Mouse (Mus musculus) midbrain, embryonic 12.5 days (tissue): Measurements from ENCODE around the gene Mprip. TPM values are rescaled to one million over a fixed set of nuclear protein-coding genes. Genes with fewer than 3 reads are reported as not detected.
A peak's percentile ranks its signal among the peaks of the same experiment; 100 is the strongest.

Source experiments
- ATAC-seq: fragments of 200-750 bp; cut with Nextera tagmentation; 2 replicates; pipeline ENCODE4 v1.8.0; 2017; ENCODE audit warnings: low read depth, moderate TSS enrichment, moderate library complexity; ENCODE audit not compliant: low FRiP score
- H3K27ac ChIP-seq: fragments of 300-500 bp; sonication (generic); replicated peaks from 2 replicates; pipeline ENCODE4 v1.5.1; 2016; ENCODE audit warnings: mild to moderate bottlenecking
- H3K27me3 ChIP-seq: fragments of 300-500 bp; sonication (generic); 2 replicates; pipeline ENCODE4 v1.6.1; 2016; ENCODE audit warnings: mild to moderate bottlenecking
- H3K36me3 ChIP-seq: fragments of 300-500 bp; sonication (generic); 2 replicates; pipeline ENCODE4 v1.6.1; 2016
- H3K4me1 ChIP-seq: fragments of 300-500 bp; sonication (generic); 2 replicates; pipeline ENCODE4 v1.6.1; 2016
- H3K4me2 ChIP-seq: fragments of 300-500 bp; sonication (generic); replicated peaks from 2 replicates; pipeline ENCODE4 v1.6.1; 2016; ENCODE audit warnings: mild to moderate bottlenecking, moderate library complexity
- H3K4me3 ChIP-seq: fragments of 300-500 bp; sonication (generic); 2 replicates; pipeline ENCODE4 v1.5.1; 2016; ENCODE audit warnings: mild to moderate bottlenecking
- H3K9ac ChIP-seq: fragments of 300-500 bp; sonication (generic); replicated peaks from 2 replicates; pipeline ENCODE4 v1.6.1; 2016; ENCODE audit warnings: mild to moderate bottlenecking, moderate library complexity
- H3K9me3 ChIP-seq: fragments of 300-500 bp; sonication (generic); 2 replicates; pipeline ENCODE4 v1.6.1; 2016; ENCODE audit warnings: mild to moderate bottlenecking
- WGBS: fragments of 180-500 bp; shearing (Covaris S2); methylation state at CpG from one replicate; pipeline ENCODE4 v1.1.7; 2016; 5-methylcytosine and 5-hydroxymethylcytosine counted together
- polyA plus RNA-seq: library from polyadenylated mRNA; unstranded; fragments of >200 nt; fragmentation: Nextera tagmentation; extraction: Ambion mirVana; gene quantifications from 2 replicates; pipeline ENCODE4 v1.2.1, GENCODE M21; 2016

Gene Mprip
- polyA plus RNA-seq, 1 experiment from 2014 or later, result 73.0 TPM

DNA sequence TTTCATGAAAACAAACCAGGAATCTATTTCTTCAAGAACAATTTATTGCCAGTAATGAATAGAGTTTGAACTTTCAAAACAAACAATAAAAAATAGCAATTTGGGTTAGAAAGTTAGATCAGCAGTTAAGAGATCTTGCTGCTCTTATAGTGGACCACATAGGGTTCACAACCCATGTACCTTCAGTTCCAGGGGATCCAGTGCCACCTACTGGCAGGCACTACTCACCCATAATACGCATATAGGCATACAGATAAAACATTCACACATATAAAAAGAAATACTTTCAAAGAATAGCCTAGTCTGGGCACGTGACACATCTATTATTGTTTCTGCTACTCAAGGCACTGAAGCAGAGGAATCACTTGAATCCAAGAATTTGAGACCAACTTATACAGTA is 85.5 kb downstream of the Mprip start:
- no peak overlapping the region for H3K4me2 ChIP-seq
- no peak overlapping the region for H3K4me3 ChIP-seq
- H3K36me3 ChIP-seq, result peaks cover 65% of the 10 kb centered on the region
- 85% methylated on average over 2 of the region's 2 CpGs for WGBS
- H3K9ac ChIP-seq, result no peak overlapping the region
- no peak overlapping the region for H3K27ac ChIP-seq
- no peaks in the 10 kb centered on the region for H3K4me1 ChIP-seq
- ATAC-seq, result no peak
- H3K27me3 ChIP-seq, result no peaks in the 10 kb centered on the region
- no peaks in the 10 kb centered on the region for H3K9me3 ChIP-seq

DNA sequence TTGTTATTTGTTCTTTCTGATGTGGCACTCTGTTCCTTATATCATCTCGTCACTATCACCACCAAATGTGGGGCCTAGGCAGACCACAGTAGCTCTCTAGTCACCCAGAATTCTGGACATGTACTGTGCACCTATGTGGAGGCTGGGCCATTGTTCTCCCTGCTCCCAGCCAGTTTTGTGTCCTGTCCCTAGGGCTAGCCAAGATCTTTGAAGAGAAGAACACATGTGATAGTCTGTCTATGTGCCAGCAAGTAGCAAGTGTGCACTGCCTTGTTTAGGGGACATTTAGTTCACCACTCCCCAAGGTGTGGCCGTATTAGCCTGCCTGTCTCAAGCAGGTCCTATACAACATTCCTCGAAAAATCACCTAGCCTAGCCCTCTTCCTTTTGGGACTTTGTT is 87.9 kb downstream of the Mprip start:
- no peaks in the 10 kb centered on the region for H3K9me3 ChIP-seq
- ATAC-seq, result no peak
- H3K4me1 ChIP-seq, result no peaks in the 10 kb centered on the region
- 96% methylated on average over 3 of the region's 3 CpGs for WGBS
- no peak overlapping the region for H3K4me2 ChIP-seq
- no peaks in the 10 kb centered on the region for H3K27me3 ChIP-seq
- H3K27ac ChIP-seq, result no peak overlapping the region
- no peak overlapping the region for H3K4me3 ChIP-seq
- no peak overlapping the region for H3K9ac ChIP-seq
- peaks cover 65% of the 10 kb centered on the region for H3K36me3 ChIP-seq

DNA sequence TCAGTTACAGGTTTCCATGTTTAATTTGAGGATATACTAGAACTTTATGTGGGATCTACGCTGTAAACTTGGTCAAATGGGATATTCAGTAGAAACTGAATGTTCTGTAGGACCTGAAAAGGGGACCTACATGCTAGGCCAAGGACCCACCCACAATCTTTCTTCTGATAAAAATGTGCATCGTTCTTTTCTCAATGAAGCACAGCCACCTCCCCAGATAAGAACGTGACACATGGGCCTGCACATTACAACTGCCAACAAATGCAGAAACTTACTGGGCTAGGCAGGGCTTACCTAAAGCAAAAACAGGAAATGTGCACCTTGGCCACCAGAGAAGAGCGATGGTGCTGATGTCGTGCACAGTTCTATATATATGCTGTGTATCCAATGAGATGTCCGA is 93.4 kb downstream of the Mprip start:
- H3K27ac ChIP-seq, result no peak overlapping the region
- no peak overlapping the region for H3K4me2 ChIP-seq
- peaks cover 98% of the 10 kb centered on the region for H3K36me3 ChIP-seq
- no peak for ATAC-seq
- 96% methylated on average over 6 of the region's 6 CpGs for WGBS
- H3K9ac ChIP-seq, result no peak overlapping the region
- no peak overlapping the region for H3K4me3 ChIP-seq
- H3K27me3 ChIP-seq, result no peaks in the 10 kb centered on the region
- H3K4me1 ChIP-seq, result no peaks in the 10 kb centered on the region
- no peaks in the 10 kb centered on the region for H3K9me3 ChIP-seq

DNA sequence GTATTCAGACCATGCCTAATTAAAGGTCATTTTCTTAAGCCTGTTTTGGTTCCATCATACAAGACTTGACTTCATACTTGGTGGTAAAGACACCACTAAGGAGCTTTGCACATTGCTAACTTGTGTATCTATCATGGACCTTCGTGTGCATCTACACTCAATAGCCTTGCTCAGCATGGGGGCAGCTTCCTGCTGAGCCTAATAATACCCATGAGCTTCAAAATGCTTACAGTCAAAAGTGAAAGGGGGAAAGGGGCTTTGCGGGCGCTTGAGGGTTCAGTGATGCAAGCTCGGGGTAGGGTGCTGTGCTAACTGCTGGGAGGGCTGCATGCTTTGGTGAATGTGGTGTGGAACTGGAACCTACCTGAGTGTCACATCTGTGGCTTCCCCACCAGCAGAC is 95.2 kb downstream of the Mprip start:
- no peak for ATAC-seq
- H3K4me2 ChIP-seq, result no peak overlapping the region
- no peak overlapping the region for H3K4me3 ChIP-seq
- no peak overlapping the region for H3K27ac ChIP-seq
- H3K4me1 ChIP-seq, result no peaks in the 10 kb centered on the region
- H3K36me3 ChIP-seq, result peaks cover 100% of the 10 kb centered on the region
- no peaks in the 10 kb centered on the region for H3K27me3 ChIP-seq
- H3K9me3 ChIP-seq, result no peaks in the 10 kb centered on the region
- WGBS, result 64% methylated on average over 4 of the region's 4 CpGs
- H3K9ac ChIP-seq, result 0 out of 2 replicates have a peak overlapping the region, but pooled peaks have one; percentile 20

DNA sequence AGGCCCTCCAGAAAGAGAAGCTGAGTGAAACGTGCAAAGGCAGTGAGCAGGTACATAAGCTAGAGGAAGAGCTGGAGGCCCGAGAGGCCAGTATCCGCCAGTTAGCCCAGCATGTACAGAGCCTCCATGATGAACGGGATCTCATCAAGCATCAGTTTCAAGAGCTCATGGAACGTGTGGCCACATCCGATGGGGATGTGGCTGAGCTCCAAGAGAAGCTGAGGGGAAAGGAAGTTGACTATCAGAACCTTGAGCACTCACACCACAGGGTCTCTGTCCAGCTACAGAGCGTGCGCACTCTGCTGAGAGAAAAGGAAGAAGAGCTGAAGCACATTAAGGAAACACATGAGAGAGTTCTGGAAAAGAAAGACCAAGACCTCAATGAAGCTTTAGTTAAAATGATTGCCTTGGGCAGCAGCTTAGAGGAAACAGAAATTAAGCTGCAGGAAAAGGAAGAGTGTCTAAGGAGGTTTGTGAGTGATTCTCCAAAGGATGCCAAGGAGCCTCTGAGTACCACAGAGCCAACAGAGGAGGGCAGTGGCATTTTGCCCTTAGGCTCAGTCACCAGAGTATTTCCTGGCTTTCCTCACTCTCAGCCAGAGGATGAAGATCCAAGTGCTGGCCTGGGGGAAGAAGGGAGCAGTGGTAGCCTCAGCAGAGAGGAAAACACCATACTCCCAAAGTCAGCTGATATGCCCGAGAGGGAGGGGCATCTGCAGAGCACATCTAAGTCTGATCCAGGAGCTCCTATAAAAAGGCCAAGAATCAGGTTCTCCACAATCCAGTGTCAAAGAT is 97.3 kb downstream of the Mprip start:
- Histone ChIP-seq H3K27ac (no peak overlapping the region), H3K36me3 (peaks cover 90% of the 10 kb centered on the region), H3K27me3 (no peaks in the 10 kb centered on the region), H3K9ac (no peak overlapping the region), H3K4me3 (no peak overlapping the region), H3K9me3 (no peaks in the 10 kb centered on the region), H3K4me2 (no peak overlapping the region), H3K4me1 (no peaks in the 10 kb centered on the region)
- 92% methylated on average over 9 of the region's 9 CpGs for WGBS
- no peak for ATAC-seq

DNA sequence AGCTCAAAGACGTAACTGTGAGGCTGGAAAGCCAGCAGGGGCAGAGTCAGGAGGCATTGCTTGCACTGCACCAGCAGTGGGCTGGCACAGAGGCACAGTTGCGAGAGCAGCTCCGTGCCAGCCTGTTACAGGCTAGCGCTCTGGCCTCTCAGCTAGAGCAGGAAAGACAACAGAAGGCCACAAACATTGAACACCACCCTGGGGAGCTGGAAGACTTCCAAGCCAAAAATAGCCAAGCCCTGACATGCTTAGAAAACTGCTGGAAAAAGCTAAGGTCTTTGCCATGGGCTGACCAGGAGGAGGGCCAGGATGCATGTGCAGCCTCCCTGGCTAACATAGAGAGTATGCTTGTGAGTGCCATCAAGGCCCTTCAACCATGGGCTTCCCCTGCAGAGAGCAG is 98.1 kb downstream of the Mprip start:
- H3K9me3 ChIP-seq, result no peaks in the 10 kb centered on the region
- no peak overlapping the region for H3K4me3 ChIP-seq
- WGBS, result 90% methylated on average over 4 of the region's 4 CpGs
- no peaks in the 10 kb centered on the region for H3K4me1 ChIP-seq
- H3K36me3 ChIP-seq, result peaks cover 89% of the 10 kb centered on the region
- H3K9ac ChIP-seq, result no peak overlapping the region
- no peaks in the 10 kb centered on the region for H3K27me3 ChIP-seq
- H3K4me2 ChIP-seq, result no peak overlapping the region
- H3K27ac ChIP-seq, result no peak overlapping the region
- no peak for ATAC-seq

DNA sequence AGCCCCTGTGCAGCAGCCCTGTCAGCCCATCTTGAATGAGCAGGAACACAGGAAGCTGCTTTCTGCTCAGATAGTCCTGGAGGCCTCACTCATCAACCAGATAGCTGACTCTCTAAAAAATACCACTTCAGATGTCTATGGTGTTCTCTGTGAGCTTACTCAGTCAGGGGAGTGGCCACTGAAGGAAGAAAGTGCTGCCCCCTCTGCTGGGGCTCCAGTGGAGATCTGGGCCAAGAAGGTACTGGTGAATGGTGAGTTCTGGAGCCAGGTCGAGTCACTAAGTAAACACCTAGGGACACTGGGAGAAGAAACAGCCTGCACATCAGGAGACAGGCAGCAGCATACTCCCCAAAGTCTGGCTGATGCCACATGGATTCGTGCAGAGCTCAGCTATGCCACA is 98.5 kb downstream of the Mprip start:
- Histone ChIP-seq H3K27ac (no peak overlapping the region), H3K9me3 (no peaks in the 10 kb centered on the region), H3K36me3 (peaks cover 89% of the 10 kb centered on the region), H3K4me3 (no peak overlapping the region), H3K9ac (no peak overlapping the region), H3K4me2 (no peak overlapping the region), H3K4me1 (no peaks in the 10 kb centered on the region), H3K27me3 (no peaks in the 10 kb centered on the region)
- WGBS, result 90% methylated on average over 2 of the region's 2 CpGs
- ATAC-seq, result no peak

DNA sequence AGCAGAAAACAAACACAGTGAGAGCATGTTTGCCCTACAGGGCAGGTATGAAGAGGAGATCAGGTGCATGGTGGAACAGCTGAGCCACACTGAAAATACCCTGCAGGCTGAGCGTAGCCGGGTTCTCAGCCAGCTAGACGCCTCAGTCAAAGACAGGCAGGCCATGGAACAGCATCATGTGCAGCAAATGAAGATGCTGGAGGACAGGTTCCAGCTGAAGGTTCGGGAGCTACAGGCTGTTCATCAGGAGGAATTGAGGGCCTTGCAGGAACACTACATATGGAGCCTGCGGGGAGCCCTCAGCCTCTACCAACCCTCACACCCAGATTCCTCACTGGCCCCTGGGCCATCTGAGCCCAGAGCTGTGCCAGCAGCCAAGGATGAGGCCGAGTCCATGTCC is 99.7 kb downstream of the Mprip start:
- H3K9ac ChIP-seq, result no peak overlapping the region
- H3K9me3 ChIP-seq, result no peaks in the 10 kb centered on the region

DNA sequence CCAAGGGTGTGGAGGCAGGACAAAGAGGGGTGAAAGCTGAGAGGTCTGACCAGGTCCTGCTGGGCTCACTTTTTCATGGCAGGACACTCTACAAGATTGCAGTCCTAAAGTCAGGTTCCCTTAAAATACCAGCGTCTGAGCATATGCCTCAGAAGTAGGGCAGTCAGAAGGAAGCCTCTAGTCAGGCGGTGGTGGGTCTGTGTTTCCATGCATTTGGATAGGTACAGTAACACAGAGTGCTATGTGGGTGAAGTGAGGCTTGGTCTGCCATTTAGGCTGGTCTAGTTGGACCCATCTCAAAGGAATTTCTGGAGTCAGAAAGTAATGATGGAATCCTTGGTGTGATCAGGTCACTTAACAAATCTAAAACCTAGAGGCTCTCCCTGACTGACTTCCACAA is 108.2 kb downstream of the Mprip start:
- Histone ChIP-seq H3K4me1 (no peaks in the 10 kb centered on the region), H3K27ac (no peak overlapping the region), H3K36me3 (peaks cover 98% of the 10 kb centered on the region), H3K4me2 (no peak overlapping the region), H3K9me3 (no peaks in the 10 kb centered on the region), H3K9ac (no peak overlapping the region), H3K4me3 (no peak overlapping the region), H3K27me3 (no peaks in the 10 kb centered on the region)
- WGBS, result 89% methylated on average over 2 of the region's 2 CpGs
- ATAC-seq, result no peak

More for the DNA sequence above, 99.7 kb downstream of the Mprip start:
- Histone ChIP-seq H3K27me3 (no peaks in the 10 kb centered on the region), H3K36me3 (peaks cover 89% of the 10 kb centered on the region), H3K4me2 (no peak overlapping the region), H3K4me3 (no peak overlapping the region), H3K27ac (no peak overlapping the region), H3K4me1 (no peaks in the 10 kb centered on the region)
- no peak for ATAC-seq
- 94% methylated on average over 6 of the region's 6 CpGs for WGBS

DNA sequence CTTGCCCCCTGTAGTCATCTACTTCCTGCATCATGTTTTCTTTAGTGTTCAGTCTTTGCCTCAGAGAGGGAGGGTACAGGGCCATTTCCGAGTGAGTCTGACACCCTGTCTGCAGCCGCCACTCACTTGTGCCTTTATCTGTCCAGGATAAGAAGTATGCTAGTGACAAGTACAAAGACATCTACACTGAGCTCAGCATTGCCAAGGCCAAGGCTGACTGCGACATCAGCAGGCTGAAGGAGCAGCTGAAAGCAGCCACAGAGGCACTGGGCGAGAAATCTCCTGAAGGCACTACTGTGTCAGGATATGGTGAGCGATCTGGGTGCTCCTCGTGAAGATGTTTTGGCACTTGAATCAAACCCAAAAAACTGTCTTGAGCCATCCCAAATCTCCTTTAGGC is 108.6 kb downstream of the Mprip start:
- Histone ChIP-seq H3K9ac (no peak overlapping the region), H3K9me3 (no peaks in the 10 kb centered on the region), H3K27ac (no peak overlapping the region), H3K4me1 (no peaks in the 10 kb centered on the region), H3K36me3 (peaks cover 98% of the 10 kb centered on the region), H3K4me3 (no peak overlapping the region), H3K4me2 (no peak overlapping the region), H3K27me3 (no peaks in the 10 kb centered on the region)
- no peak for ATAC-seq
- WGBS, result 92% methylated on average over 6 of the region's 6 CpGs

DNA sequence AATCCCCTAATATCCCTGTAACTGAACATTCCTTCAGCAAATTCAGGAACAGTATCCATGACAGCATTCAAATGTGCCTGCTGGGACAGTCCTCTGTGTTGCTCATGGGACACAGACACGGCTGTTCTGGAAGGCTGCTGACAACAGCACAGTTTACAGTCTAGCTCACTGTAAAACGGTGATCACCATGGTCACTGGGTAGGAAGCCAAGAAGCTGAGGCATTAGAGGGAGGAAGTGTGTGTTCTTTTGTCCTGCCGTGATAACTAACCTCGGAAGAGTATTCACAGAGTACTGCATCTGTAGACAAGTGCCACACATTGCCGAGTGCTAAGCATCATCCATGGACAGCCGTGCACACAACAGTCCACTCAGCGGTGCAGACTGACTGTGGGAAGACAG is 109.6 kb downstream of the Mprip start:
- no peak overlapping the region for H3K9ac ChIP-seq
- no peaks in the 10 kb centered on the region for H3K27me3 ChIP-seq
- no peaks in the 10 kb centered on the region for H3K9me3 ChIP-seq
- H3K36me3 ChIP-seq, result peaks cover 98% of the 10 kb centered on the region
- H3K4me1 ChIP-seq, result no peaks in the 10 kb centered on the region
- ATAC-seq, result no peak
- H3K4me2 ChIP-seq, result no peak overlapping the region
- H3K4me3 ChIP-seq, result no peak overlapping the region
- H3K27ac ChIP-seq, result no peak overlapping the region
- 92% methylated on average over 7 of the region's 7 CpGs for WGBS

DNA sequence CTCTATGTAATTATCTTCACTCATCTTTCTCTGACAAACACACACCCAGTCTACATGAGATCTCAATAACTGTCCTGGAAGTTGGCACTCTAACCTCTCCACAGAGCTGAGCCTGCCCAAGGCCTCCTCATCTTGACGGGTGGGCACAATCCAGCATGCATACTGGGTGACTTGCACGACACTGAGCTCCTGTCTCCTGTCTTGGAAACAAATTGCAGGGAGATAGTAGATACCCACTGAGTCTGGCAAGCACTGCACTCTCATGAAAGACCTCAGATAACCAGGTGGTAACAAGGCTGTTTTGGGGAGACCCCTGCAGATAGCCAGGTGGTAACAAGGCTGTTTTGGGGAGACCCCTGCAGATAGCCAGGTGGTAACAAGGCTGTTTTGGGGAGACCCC is 111.2 kb downstream of the Mprip start:
- Histone ChIP-seq H3K4me2 (no peak overlapping the region), H3K9me3 (no peaks in the 10 kb centered on the region), H3K4me3 (no peak overlapping the region), H3K27me3 (no peaks in the 10 kb centered on the region), H3K4me1 (no peaks in the 10 kb centered on the region), H3K9ac (no peak overlapping the region), H3K36me3 (peaks cover 99% of the 10 kb centered on the region), H3K27ac (no peak overlapping the region)
- ATAC-seq, result no peak
- 91% methylated on average over 2 of the region's 2 CpGs for WGBS

DNA sequence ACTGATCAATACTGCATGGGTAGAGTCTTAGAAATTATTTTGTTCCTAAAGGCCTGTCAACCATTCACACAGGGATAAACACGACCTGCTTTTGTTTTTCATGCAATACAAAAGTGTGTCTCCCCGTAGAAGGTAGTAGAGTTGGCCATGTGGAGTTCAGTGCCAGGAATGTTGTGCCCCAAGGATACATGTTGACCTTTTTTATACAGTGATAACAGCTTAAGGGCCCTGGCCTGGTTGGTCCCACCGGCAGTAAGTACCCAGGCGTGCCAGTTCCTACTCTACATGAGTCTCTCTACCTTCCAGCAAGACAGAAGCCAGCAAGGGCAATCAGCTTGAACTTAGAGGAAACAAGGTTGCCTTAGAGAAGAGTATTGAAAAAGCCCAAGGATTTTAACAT is 111.8 kb downstream of the Mprip start:
- H3K9me3 ChIP-seq, result no peaks in the 10 kb centered on the region
- H3K4me3 ChIP-seq, result no peak overlapping the region

More for the DNA sequence above, 111.8 kb downstream of the Mprip start:
- Histone ChIP-seq H3K4me1 (no peaks in the 10 kb centered on the region), H3K36me3 (peaks cover 97% of the 10 kb centered on the region), H3K27ac (no peak overlapping the region), H3K9ac (no peak overlapping the region), H3K4me2 (no peak overlapping the region), H3K27me3 (no peaks in the 10 kb centered on the region)
- ATAC-seq, result no peak
- WGBS, result 96% methylated on average over 4 of the region's 4 CpGs
